Mouse (Mus musculus): ENCODE data around the gene Zfhx3.

GRCm38 (mm10) chr8:108887256-108887615, 944.8 kb downstream of the Zfhx3 start:
- TF ChIP-seq TCF12 (IDR thresholded peaks at IDR 0.05; ENCODE audit: low read depth, low read length) (no peak), CTCF (IDR thresholded peaks at IDR 0.05 in 2 of 3, conservative IDR thresholded peaks at IDR 0.05 in 1 of 3; ENCODE audit: control insufficient read depth in 1 of 3, insufficient read depth in 1 of 3, low read depth in 2 of 3, low read length in 3 of 3, poor library complexity in 1 of 3, severe bottlenecking in 1 of 3) (no peak), MAFK (IDR thresholded peaks at IDR 0.05; ENCODE audit: borderline replicate concordance, low read depth, low read length) (no peak), TAL1 (IDR thresholded peaks at IDR 0.05; ENCODE audit: low read length) (no peak), USF1 (IDR thresholded peaks at IDR 0.05; ENCODE audit: low read depth, low read length) (no peak), POLR2A (IDR thresholded peaks at IDR 0.05; ENCODE audit: control insufficient read depth in 1 of 2, insufficient read depth in 1 of 2, low read depth in 1 of 2, low read length in 2 of 2, poor library complexity in 1 of 2) (no peak), RCOR1 (IDR thresholded peaks at IDR 0.05; ENCODE audit: low read depth, low read length) (no peak), EP300 (IDR thresholded peaks at IDR 0.05; ENCODE audit: low read depth in 1 of 2, low read length in 2 of 2) (no peak), ZNF384 (IDR thresholded peaks at IDR 0.05; ENCODE audit: low read depth, low read length) (no peak), GABPA (IDR thresholded peaks at IDR 0.05; ENCODE audit: low read depth, low read length) (no peak), MYB (IDR thresholded peaks at IDR 0.05; ENCODE audit: low read depth, low read length) (no peak)

Data from MEL (cell line).